Mouse (Mus musculus) intestine, postnatal 0 days (tissue): ENCODE results near the gene Nsf. TPM values are rescaled to one million over a fixed set of nuclear protein-coding genes. Genes with fewer than 3 reads are reported as not detected.
A peak's percentile ranks its signal among the peaks of the same experiment; 100 is the strongest.

ENCODE experiments used
- ATAC-seq: fragments of 200-750 bp; cut with Nextera tagmentation; 2 replicates; pipeline ENCODE4 v1.8.0; 2017; ENCODE audit warnings: mild to moderate bottlenecking, moderate TSS enrichment, moderate library complexity
- H3K27ac ChIP-seq: fragments of 300-500 bp; sonication (generic); 2 replicates; pipeline ENCODE4 v1.5.1; 2014; ENCODE audit warnings: mild to moderate bottlenecking, low read depth, low read length, moderate library complexity
- H3K27me3 ChIP-seq: fragments of 300-500 bp; sonication (generic); replicated peaks from 2 replicates; pipeline ENCODE4 v1.6.1; 2014; ENCODE audit warnings: low read length, mixed read lengths; ENCODE audit not compliant: control insufficient read depth, insufficient read depth
- H3K36me3 ChIP-seq: fragments of 300-500 bp; sonication (generic); 2 replicates; pipeline ENCODE4 v1.6.1; 2014; ENCODE audit warnings: mild to moderate bottlenecking, moderate library complexity; ENCODE audit not compliant: control insufficient read depth, insufficient read depth
- H3K4me1 ChIP-seq: fragments of 300-500 bp; sonication (generic); replicated peaks from 2 replicates; pipeline ENCODE4 v1.6.1; 2014; ENCODE audit warnings: antibody characterized with exemption, low read length, mixed read lengths; ENCODE audit not compliant: control insufficient read depth, insufficient read depth
- H3K4me2 ChIP-seq: fragments of 300-500 bp; sonication (generic); replicated peaks from 2 replicates; pipeline ENCODE4 v1.6.1; 2014; ENCODE audit warnings: low read depth, mild to moderate bottlenecking, moderate library complexity
- H3K4me3 ChIP-seq: fragments of 300-500 bp; sonication (generic); 2 replicates; pipeline ENCODE4 v1.5.1; 2014; ENCODE audit warnings: low read depth, low read length
- H3K9ac ChIP-seq: fragments of 300-500 bp; sonication (generic); 2 replicates; pipeline ENCODE4 v1.6.1; 2014; ENCODE audit warnings: mild to moderate bottlenecking, low read depth, low read length
- H3K9me3 ChIP-seq: fragments of 300-500 bp; sonication (generic); 2 replicates; pipeline ENCODE4 v1.6.1; 2016; ENCODE audit warnings: mixed run types; ENCODE audit not compliant: control insufficient read depth
- CTCF ChIP-seq: sonication (generic); IDR thresholded peaks from 2 replicates; pipeline ENCODE4 v1.5.1; 2016; ENCODE audit warnings: low read depth, mild to moderate bottlenecking, control low read depth, antibody characterized with exemption, moderate library complexity
- WGBS: fragments of 180-500 bp; shearing (Covaris S2); extraction: QIAGEN DNeasy Blood & Tissue Kit; methylation state at CpG from one replicate; pipeline ENCODE4 v1.1.7; 2014; 5-methylcytosine and 5-hydroxymethylcytosine counted together
- polyA plus RNA-seq: library from polyadenylated mRNA; unstranded; fragments of >200 nt; fragmentation: Nextera tagmentation; extraction: Ambion mirVana; gene quantifications from 2 replicates; pipeline ENCODE4 v1.2.1, GENCODE M21; 2015

Nsf gene
- polyA plus RNA-seq, 1 experiment from 2014 or later: 41.4 TPM

- Histone ChIP-seq H3K36me3 (peaks cover 29% of the 10 kb centered on the region; the same call in 1 of the 2 replicates), H3K4me3 (no peak overlapping the region), H3K9ac (no peak overlapping the region), H3K27ac (no peak overlapping the region), H3K4me1 (no peaks in the 10 kb centered on the region), H3K4me2 (no peak overlapping the region), H3K27me3 (no peaks in the 10 kb centered on the region), H3K9me3 (no peaks in the 10 kb centered on the region)
- 87% methylated on average over 3 of the region's 3 CpGs for WGBS
- TF ChIP-seq CTCF: no peak
- ATAC-seq: no peak
These were observed 17.0 kb upstream of the Nsf start for GRCm38 (mm10) chr11:103970876-103971275.

GRCm38 (mm10) chr11:103969278-103969677 is 15.4 kb upstream of the Nsf start:
- no peaks in the 10 kb centered on the region for H3K9me3 ChIP-seq
- H3K27ac ChIP-seq: no peak overlapping the region
- H3K4me1 ChIP-seq: no peaks in the 10 kb centered on the region
- no peak overlapping the region for H3K9ac ChIP-seq
- no peak overlapping the region for H3K4me2 ChIP-seq
- ATAC-seq: no peak
- WGBS: 96% methylated on average over 5 of the region's 5 CpGs
- H3K4me3 ChIP-seq: no peak overlapping the region
- no peaks in the 10 kb centered on the region for H3K27me3 ChIP-seq
- H3K36me3 ChIP-seq: peaks cover 16% of the 10 kb centered on the region; the same call in 1 of the 2 replicates
- TF ChIP-seq CTCF: no peak

- WGBS: under 1% methylated on average over 20 of the region's 20 CpGs
- Histone ChIP-seq H3K4me2 (peak overlapping the region; percentile 83), H3K9ac (peak overlapping the region; percentile 70), H3K27ac (peak overlapping the region; percentile 87), H3K4me3 (peak overlapping the region; percentile 74), H3K9me3 (no peaks in the 10 kb centered on the region), H3K4me1 (no peaks in the 10 kb centered on the region), H3K27me3 (no peaks in the 10 kb centered on the region), H3K36me3 (peaks cover 11% of the 10 kb centered on the region; the same call in 1 of the 2 replicates)
- TF ChIP-seq CTCF: no peak
- ATAC-seq: no peak
These were observed 13.4 kb upstream of the Nsf start for GRCm38 (mm10) chr11:103967106-103967735.

DNA sequence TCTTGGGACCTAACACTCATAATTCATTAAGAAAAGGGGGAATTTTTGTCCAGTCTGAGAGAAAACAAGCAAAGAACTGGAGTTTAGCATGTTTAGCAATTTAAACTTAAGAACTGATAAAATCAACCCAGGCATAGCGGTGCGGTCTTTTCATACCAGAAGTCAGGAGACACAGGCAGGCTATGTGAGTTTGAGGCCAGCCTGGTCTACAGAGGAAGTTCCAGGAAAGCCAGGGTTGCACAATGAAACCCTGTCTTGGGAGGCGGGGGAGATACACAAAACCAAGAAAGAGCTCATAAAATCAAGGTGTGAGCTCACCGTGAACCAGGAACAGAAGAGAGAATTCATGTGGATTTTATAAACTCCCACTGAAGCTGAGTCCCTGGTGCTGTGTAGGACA is 3.0 kb upstream of the Nsf start:
- H3K4me3 ChIP-seq: no peak overlapping the region
- H3K4me2 ChIP-seq: no peak overlapping the region
- no peak for ATAC-seq
- no peak for TF ChIP-seq CTCF
- 49% methylated on average over 4 of the region's 4 CpGs for WGBS
- no peaks in the 10 kb centered on the region for H3K27me3 ChIP-seq
- no peak overlapping the region for H3K27ac ChIP-seq
- H3K9ac ChIP-seq: no peak overlapping the region
- H3K4me1 ChIP-seq: peaks cover 4% of the 10 kb centered on the region; the same call in 1 of the 2 replicates
- H3K9me3 ChIP-seq: no peaks in the 10 kb centered on the region
- no peaks in the 10 kb centered on the region for H3K36me3 ChIP-seq

DNA sequence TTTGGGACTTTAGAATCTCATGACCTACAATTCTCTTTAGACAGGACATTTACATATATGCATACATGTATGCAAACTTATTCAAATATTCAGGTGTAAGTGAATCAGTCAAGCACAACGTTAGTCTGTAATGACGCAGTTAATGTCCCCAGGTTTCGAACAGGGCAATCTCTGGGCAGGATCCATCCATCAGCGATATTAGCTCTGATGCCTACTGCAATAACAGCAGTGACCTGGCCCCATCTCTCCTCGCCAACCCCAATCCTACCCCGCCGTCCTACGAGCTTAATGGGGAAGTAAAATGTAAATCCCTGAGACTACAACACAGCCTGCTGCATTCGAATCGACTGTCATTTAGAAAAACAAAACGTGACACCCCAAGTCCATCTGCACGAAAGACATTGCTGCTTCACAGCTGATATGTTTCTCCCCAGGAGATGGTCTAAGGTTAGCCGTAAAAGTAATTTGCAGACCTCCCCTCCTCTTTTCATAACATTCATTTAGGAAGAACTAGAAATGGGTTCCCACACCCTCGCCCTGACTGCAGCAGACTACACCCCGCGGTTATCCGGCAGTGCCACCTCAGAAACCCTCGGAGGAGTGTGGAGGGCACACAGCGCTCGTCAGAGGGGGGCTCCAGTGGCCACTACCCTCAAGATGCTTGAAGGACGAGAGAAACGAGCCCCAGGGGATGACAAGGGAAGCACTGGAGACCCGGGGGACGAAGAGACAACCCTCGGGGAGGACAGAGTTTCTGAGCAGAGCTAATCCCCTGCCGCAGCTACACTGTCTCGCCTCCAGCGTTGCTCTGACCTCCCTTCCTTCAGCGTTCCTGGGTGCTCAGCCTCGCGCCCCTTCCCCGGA is 592 bp downstream of the Nsf start:
- TF ChIP-seq CTCF: no peak
- Histone ChIP-seq H3K4me2 (peak overlapping the region; percentile 83), H3K4me1 (no peaks in the 10 kb centered on the region), H3K27me3 (no peaks in the 10 kb centered on the region), H3K27ac (peak overlapping the region; percentile 70), H3K9me3 (no peaks in the 10 kb centered on the region), H3K9ac (peak overlapping the region; percentile 88), H3K4me3 (peak overlapping the region; percentile 90), H3K36me3 (no peaks in the 10 kb centered on the region)
- WGBS: 1% methylated on average over 32 of the region's 32 CpGs
- ATAC-seq: peak; percentile 59

DNA sequence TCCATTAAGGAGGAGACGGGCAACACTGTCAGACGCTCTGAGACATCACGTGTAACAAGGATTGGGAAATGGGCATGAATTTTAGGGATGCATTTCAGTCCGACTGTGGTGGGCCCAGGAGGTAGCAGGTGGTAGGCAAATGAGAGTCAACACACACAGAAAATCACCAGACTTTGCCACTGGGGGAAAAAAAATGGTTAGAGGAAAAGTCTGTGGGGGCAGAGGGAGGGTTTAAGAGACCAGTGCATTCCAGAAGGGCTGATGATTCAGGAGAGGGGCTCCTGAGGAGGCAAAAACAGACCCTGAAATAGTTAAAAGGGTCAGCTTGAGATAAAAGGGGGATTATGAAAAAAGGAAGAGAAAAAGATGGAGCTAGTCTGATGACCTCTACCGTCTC is 1.2 kb downstream of the Nsf start:
- Histone ChIP-seq H3K4me1 (no peaks in the 10 kb centered on the region), H3K4me2 (peak overlapping the region; percentile 83), H3K36me3 (no peaks in the 10 kb centered on the region), H3K27me3 (no peaks in the 10 kb centered on the region), H3K9me3 (no peaks in the 10 kb centered on the region), H3K4me3 (no peak overlapping the region; the same call in 1 of the 2 replicates), H3K9ac (no peak overlapping the region; the same call in 1 of the 2 replicates), H3K27ac (no peak overlapping the region)
- 82% methylated on average over 5 of the region's 5 CpGs for WGBS
- no peak for TF ChIP-seq CTCF
- ATAC-seq: no peak
